Mouse (Mus musculus) liver, embryonic 14.5 days (tissue): ENCODE measurements at regions not wholly inside any gene's neighbourhood (a gene's known extent, or its start where the extent isn't known, plus 50 kb on each side); places are given as distances from the start of the nearest gene placed in this dataset.

ENCODE experiments used
- CTCF ChIP-seq: IDR thresholded peaks from 2 replicates; pipeline ENCODE4 v1.5.1; 2016; ENCODE audit warnings: antibody characterized with exemption, low read depth, control low read depth
- EP300 ChIP-seq: IDR thresholded peaks from 2 replicates; pipeline ENCODE4 v1.6.1; 2016; ENCODE audit warnings: antibody characterized with exemption, low read depth

- no peak for TF ChIP-seq CTCF
- TF ChIP-seq EP300, result no peak
Measured at GRCm38 (mm10) chr4:131429356-131429755, 408.7 kb downstream of the Ptpru start.
